21 mouse cellular contexts compared by ENCODE assay signal in the genomic region with DNA sequence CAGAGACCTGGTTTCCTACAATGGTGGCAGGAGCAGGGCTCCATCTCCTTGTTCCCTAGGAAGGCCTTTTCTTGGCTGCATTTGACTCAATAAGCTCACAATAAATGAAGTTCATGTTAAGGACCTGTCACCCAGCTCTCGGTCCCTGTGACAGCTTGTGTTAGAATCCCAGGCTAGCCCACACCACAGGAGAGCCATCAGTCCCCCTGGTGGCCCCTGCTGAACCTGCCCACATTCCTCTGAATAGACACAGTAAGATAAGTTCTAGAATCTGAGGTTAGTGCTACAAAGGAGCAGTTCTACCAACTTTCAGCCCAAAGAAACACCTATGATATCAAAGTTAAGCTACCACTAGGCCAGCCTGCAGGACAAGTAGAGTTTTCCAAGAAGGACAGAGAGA.
DNase-seq lines count a peak whose midpoint lies in the region; ATAC-seq and TF ChIP-seq lines count a peak whose summit lies in the region.
"Had no signal": no experiment of that assay in that cellular context is flagged by ENCODE, and none has a peak within 500 bp of the region (broad histone marks: within the 10 kb centered on the region; RNA-seq: fewer than 3 reads in every experiment).

No protein-coding gene starts in this region.

- peak overlapping the region; percentile 80 for H3K27ac ChIP-seq in layer of hippocampus, adult 2 months
- H3K27ac ChIP-seq in forebrain, embryonic 16.5 days (ENCODE audit: low read length) = peak overlapping the region; percentile 67
- H3K27ac ChIP-seq in hindbrain, embryonic 16.5 days (ENCODE audit: low read depth, low read length) = peak overlapping the region; percentile 29
- peak overlapping the region; percentile 38 for H3K27ac ChIP-seq in midbrain, embryonic 16.5 days (ENCODE audit: low read length)
- H3K27ac ChIP-seq: embryonic facial prominence, embryonic 12.5 days; heart, embryonic 10.5 days; kidney, embryonic 15.5 days; left cerebral cortex, adult 2 months; limb, embryonic 13.5 days had no signal

- 63% methylated on average over 1 of the region's 1 CpGs for WGBS in forebrain, embryonic 16.5 days
- 71% methylated on average over 1 of the region's 1 CpGs for WGBS in hindbrain, embryonic 16.5 days
- WGBS in midbrain, embryonic 16.5 days = 55% methylated on average over 1 of the region's 1 CpGs

- no peak for ATAC-seq in forebrain, embryonic 16.5 days
- ATAC-seq in hindbrain, embryonic 16.5 days = no peak
- ATAC-seq in midbrain, embryonic 16.5 days = no peak

- no peaks in the 10 kb centered on the region for H3K9me3 ChIP-seq in forebrain, embryonic 16.5 days (ENCODE audit: control insufficient read depth, low read length)
- no peaks in the 10 kb centered on the region for H3K9me3 ChIP-seq in hindbrain, embryonic 16.5 days (ENCODE audit: control insufficient read depth, low read length)
- no peaks in the 10 kb centered on the region for H3K9me3 ChIP-seq in midbrain, embryonic 16.5 days (replicated peaks; ENCODE audit: control insufficient read depth, low read length, poor library complexity, severe bottlenecking)
- H3K9me3 ChIP-seq: embryonic facial prominence, embryonic 12.5 days; heart, embryonic 10.5 days; kidney, embryonic 15.5 days; limb, embryonic 13.5 days had no signal

- no peak overlapping the region for H3K4me3 ChIP-seq in layer of hippocampus, adult 2 months
- H3K4me3 ChIP-seq in forebrain, embryonic 16.5 days (replicated peaks; ENCODE audit: low read length) = no peak overlapping the region
- no peak overlapping the region for H3K4me3 ChIP-seq in hindbrain, embryonic 16.5 days (ENCODE audit: low read length)
- H3K4me3 ChIP-seq in midbrain, embryonic 16.5 days (ENCODE audit: low read depth, low read length) = no peak overlapping the region
- H3K4me3 ChIP-seq: embryonic facial prominence, embryonic 12.5 days; heart, embryonic 10.5 days; kidney, embryonic 15.5 days; left cerebral cortex, adult 2 months; limb, embryonic 13.5 days had no signal

- H3K9ac ChIP-seq in forebrain, embryonic 16.5 days (replicated peaks; ENCODE audit: low read depth, low read length) = no peak overlapping the region
- no peak overlapping the region for H3K9ac ChIP-seq in hindbrain, embryonic 16.5 days (ENCODE audit: low read depth, low read length)
- H3K9ac ChIP-seq in midbrain, embryonic 16.5 days (ENCODE audit: low read depth, low read length) = no peak overlapping the region
- H3K9ac ChIP-seq: embryonic facial prominence, embryonic 12.5 days; kidney, embryonic 15.5 days; limb, embryonic 13.5 days had no signal

- peak; percentile 36 for TF ChIP-seq CTCF in layer of hippocampus, adult 2 months (conservative IDR thresholded peaks at IDR 0.05)

- no peak overlapping the region for H3K4me2 ChIP-seq in forebrain, embryonic 16.5 days (ENCODE audit: low read length)
- no peak overlapping the region for H3K4me2 ChIP-seq in hindbrain, embryonic 16.5 days (ENCODE audit: low read length)
- H3K4me2 ChIP-seq in midbrain, embryonic 16.5 days (ENCODE audit: low read length) = no peak overlapping the region
- H3K4me2 ChIP-seq: embryonic facial prominence, embryonic 12.5 days; kidney, embryonic 15.5 days; limb, embryonic 13.5 days had no signal

- H3K36me3 ChIP-seq in forebrain, embryonic 16.5 days (ENCODE audit: control insufficient read depth, insufficient read depth) = no peaks in the 10 kb centered on the region
- no peaks in the 10 kb centered on the region for H3K36me3 ChIP-seq in hindbrain, embryonic 16.5 days (ENCODE audit: control insufficient read depth, insufficient read depth, low read length)
- H3K36me3 ChIP-seq in midbrain, embryonic 16.5 days (ENCODE audit: control insufficient read depth, insufficient read depth, low read length) = no peaks in the 10 kb centered on the region
- H3K36me3 ChIP-seq: embryonic facial prominence, embryonic 12.5 days; kidney, embryonic 15.5 days; limb, embryonic 13.5 days had no signal

- peaks cover 25% of the 10 kb centered on the region for H3K4me1 ChIP-seq in forebrain, embryonic 16.5 days (replicated peaks; ENCODE audit: control insufficient read depth, insufficient read depth, low read length)
- H3K4me1 ChIP-seq in hindbrain, embryonic 16.5 days (ENCODE audit: control insufficient read depth, insufficient read depth, low read depth, low read length) = peaks cover 28% of the 10 kb centered on the region
- peaks cover 30% of the 10 kb centered on the region for H3K4me1 ChIP-seq in midbrain, embryonic 16.5 days (ENCODE audit: control insufficient read depth, insufficient read depth, low read length)
- H3K4me1 ChIP-seq: embryonic facial prominence, embryonic 12.5 days had no signal

- H3K27me3 ChIP-seq in forebrain, embryonic 16.5 days (replicated peaks; ENCODE audit: control insufficient read depth, insufficient read depth, low read length) = no peaks in the 10 kb centered on the region
- H3K27me3 ChIP-seq in hindbrain, embryonic 16.5 days (replicated peaks; ENCODE audit: control insufficient read depth, insufficient read depth, low read length) = no peaks in the 10 kb centered on the region
- H3K27me3 ChIP-seq in midbrain, embryonic 16.5 days (ENCODE audit: control insufficient read depth, insufficient read depth, low read depth, low read length) = no peaks in the 10 kb centered on the region
- H3K27me3 ChIP-seq: CH12.LX; kidney, embryonic 15.5 days; limb, embryonic 13.5 days had no signal

- DNase-seq in layer of hippocampus, adult 2 months (ENCODE audit: low spot score in 2 of 2) = no peak
- no peak for DNase-seq in layer of hippocampus, adult 11-12 months (ENCODE audit: low spot score)
- DNase-seq in urinary bladder, adult 18-20 months (ENCODE audit: low spot score in 2 of 2) = no peak
- DNase-seq in Muller cell, postnatal 12 days (ENCODE audit: inconsistent ontology term) = no peak
- DNase-seq in kidney, postnatal 36 days = no peak
- DNase-seq: adrenal gland, postnatal 10 days; cerebellum, adult 18-20 months; heart, postnatal 14 days; lung, adult 18-20 months; lung, postnatal 36 days; right cerebral cortex, adult 18-20 months; thymus, adult 2 months had no signal

Comparison
In these comparisons a context has a peak if more than half of its experiments do, and no peak if none do; other contexts are left out.
1. H3K27ac ChIP-seq: peak in every context shown above with its lines; median percentile 80 in layer of hippocampus, adult 2 months; 67 in forebrain, embryonic 16.5 days; 38 in midbrain, embryonic 16.5 days; 29 in hindbrain, embryonic 16.5 days.